Mouse (Mus musculus) activated CD4-positive, CD25-positive, alpha-beta regulatory T cell, adult 9 weeks (primary cell): Measurements from ENCODE around the gene Capg. TPM values are rescaled to one million over a fixed set of nuclear protein-coding genes. Genes with fewer than 3 reads are reported as not detected.

Experiments used
- polyA plus RNA-seq: library from polyadenylated mRNA; unstranded; fragments of 100-300 nt; shearing (Covaris generic); gene quantifications from one replicate; pipeline ENCODE4 v1.2.1, GENCODE M21; 2017

Gene Capg
- polyA plus RNA-seq: 690 TPM

DNA sequence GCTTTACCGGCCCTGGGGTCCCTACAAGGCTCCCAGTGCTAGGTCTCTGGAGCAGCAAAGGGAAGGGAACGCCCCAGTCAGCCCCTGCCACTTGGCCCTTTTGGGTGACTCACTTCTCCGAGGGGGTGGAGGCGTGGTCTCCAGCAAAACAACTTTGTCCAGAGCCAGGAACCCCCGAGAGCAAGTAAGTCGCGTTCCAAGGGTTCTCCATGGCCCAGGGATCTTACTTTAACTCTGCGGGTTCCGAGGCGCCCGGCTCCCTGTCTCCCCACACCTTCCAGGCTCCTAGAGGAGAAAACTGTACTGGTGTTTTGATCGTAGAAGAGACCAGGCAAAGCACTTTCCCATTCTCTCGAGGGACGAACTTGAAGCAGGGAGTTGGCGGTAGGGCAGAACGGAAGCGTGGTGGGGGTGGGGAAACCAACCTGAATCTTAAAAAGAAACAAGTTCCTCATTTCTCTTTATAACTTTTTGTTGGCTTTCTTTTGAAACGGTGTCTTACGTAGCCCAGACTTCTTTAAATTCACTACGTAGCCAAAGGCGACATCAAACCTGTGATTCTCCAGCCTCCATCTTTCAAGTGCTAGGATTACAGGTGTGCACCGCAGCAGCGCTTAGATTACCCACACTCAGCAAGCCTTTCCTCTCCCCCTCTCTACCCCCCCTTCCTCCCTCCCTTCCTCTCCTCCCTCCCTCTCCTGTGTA is at the start of gene Capg:
Gene Capg, plus strand, starts transcription at position 109 of the 705 bp plus-strand sequence.

DNA sequence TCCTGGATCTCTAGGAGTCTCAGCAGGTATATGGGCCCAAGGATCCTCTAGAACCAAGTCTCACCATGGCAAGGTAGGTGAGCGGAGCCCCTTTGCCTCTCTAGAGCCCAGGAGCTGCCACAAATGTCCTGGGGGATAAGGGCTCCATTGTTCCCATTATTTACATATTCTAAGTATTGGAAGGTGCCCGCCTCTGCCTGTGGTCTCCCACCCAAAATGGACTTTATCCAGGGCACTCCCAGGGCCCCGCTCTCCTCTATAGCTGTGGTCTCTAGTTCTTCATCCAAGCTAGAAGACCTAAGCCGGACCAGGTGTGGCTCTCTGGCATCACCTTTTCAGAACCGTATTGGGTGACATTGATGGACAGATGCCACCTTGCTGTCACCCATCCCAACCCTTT is 22.6 kb upstream of the Capg start, which contains the start of gene Sh2d6:
Gene Sh2d6, minus strand, starts transcription at position 101 of the 400 bp plus-strand sequence.

GRCm38 (mm10) chr6:72597956-72598753 is 54.0 kb downstream of the Capg start, which contains the start of the genes Elmod3 and Retsat:
Gene Elmod3 (minus strand): TSS chr6:72598413.
Gene Retsat (plus strand): TSS chr6:72598475.

Other genes with a start within 250 kb of the Capg start
- gene Sftpb, start 239.8 kb upstream of the Capg start, polyA plus RNA-seq: not detected
- gene Usp39, start 199.2 kb upstream of the Capg start, polyA plus RNA-seq: 21.7 TPM
- 41.5 TPM for gene 0610030E20Rik, start 197.1 kb upstream of the Capg start, polyA plus RNA-seq
- 0.37 TPM for gene Tmem150a, start 188.9 kb upstream of the Capg start, polyA plus RNA-seq
- 148 TPM for gene Rnf181, start 177.4 kb upstream of the Capg start, polyA plus RNA-seq
- gene Vamp5, start 163.9 kb upstream of the Capg start, polyA plus RNA-seq: 61.5 TPM
- gene Vamp8, start 153.7 kb upstream of the Capg start, polyA plus RNA-seq: 299 TPM
- 10.9 TPM for gene Ggcx, start 130.1 kb upstream of the Capg start, polyA plus RNA-seq
- 388 TPM for gene Mat2a, start 104.8 kb upstream of the Capg start, polyA plus RNA-seq
- not detected for gene Sh2d6, start 22.7 kb upstream of the Capg start, polyA plus RNA-seq
- 21.5 TPM for gene Elmod3, start 54.0 kb downstream of the Capg start, polyA plus RNA-seq
- 4.9 TPM for gene Retsat, start 54.1 kb downstream of the Capg start, polyA plus RNA-seq
- gene Tgoln1, start 72.6 kb downstream of the Capg start, polyA plus RNA-seq: 133 TPM
- 2.7 TPM for gene Tcf7l1, start 244.9 kb downstream of the Capg start, polyA plus RNA-seq